Mouse (Mus musculus): ENCODE measurements at regions not wholly inside any gene's neighbourhood (a gene's known extent, or its start where the extent isn't known, plus 50 kb on each side); places are given as distances from the start of the nearest gene placed in this dataset.
A peak's percentile ranks its signal among the peaks of the same experiment; 100 is the strongest.

- ATAC-seq (replicated peaks; ENCODE audit: low FRiP score): no peak
- Histone ChIP-seq H3K9me3 (replicated peaks) (no peaks in the 10 kb centered on the region), H3K36me3 (no peaks in the 10 kb centered on the region), H3K27me3 (no peaks in the 10 kb centered on the region), H3K4me3 (replicated peaks) (no peak overlapping the region), H3K9ac (no peak overlapping the region), H3K27ac (no peak overlapping the region), H3K4me1 (no peaks in the 10 kb centered on the region), H3K4me2 (no peak overlapping the region)
- WGBS: 54% methylated on average over 3 of the region's 3 CpGs
Measured at GRCm38 (mm10) chr11:24226755-24227154, 148.9 kb downstream of the Bcl11a start.

- H3K27me3 ChIP-seq: no peaks in the 10 kb centered on the region
- no peaks in the 10 kb centered on the region for H3K36me3 ChIP-seq
- H3K9me3 ChIP-seq (replicated peaks): no peaks in the 10 kb centered on the region
- H3K9ac ChIP-seq: no peak overlapping the region
- WGBS: 69% methylated on average over 11 of the region's 11 CpGs
- H3K4me2 ChIP-seq: no peak overlapping the region
- no peak for ATAC-seq (replicated peaks; ENCODE audit: low FRiP score)
- H3K27ac ChIP-seq: no peak overlapping the region
- no peak overlapping the region for H3K4me3 ChIP-seq (replicated peaks)
- H3K4me1 ChIP-seq: 0 out of 2 replicates have a peak, but pooled peaks cover 5% of the 10 kb centered on the region
Measured at GRCm38 (mm10) chr11:24233376-24233775, 155.5 kb downstream of the Bcl11a start.

DNA sequence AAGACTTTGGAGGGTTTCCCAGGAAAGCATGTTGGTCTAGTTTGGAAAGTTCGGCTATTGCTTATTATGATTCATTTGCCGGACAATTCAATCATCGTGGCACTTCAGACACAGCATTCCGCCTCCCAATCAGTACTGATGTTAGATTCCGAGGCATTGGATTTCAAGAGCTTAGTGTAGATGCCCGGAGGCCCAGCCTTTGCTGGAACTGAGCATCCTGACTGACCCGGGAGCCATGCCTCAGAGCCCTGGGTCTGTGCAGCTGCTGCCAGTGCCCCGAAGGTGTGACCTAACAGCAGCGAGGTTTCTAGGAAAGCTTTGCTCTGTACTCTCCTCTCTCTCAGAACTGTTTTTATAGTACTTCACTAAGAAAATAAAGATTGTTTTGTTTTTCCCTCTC is 156.0 kb downstream of the Bcl11a start:
- H3K27me3 ChIP-seq: no peaks in the 10 kb centered on the region
- no peaks in the 10 kb centered on the region for H3K9me3 ChIP-seq (replicated peaks)
- H3K9ac ChIP-seq: no peak overlapping the region
- peak; percentile 18; the same call in 1 of the 2 replicates for ATAC-seq (replicated peaks; ENCODE audit: low FRiP score)
- H3K4me3 ChIP-seq (replicated peaks): no peak overlapping the region
- no peak overlapping the region for H3K27ac ChIP-seq
- 0 out of 2 replicates have a peak, but pooled peaks cover 5% of the 10 kb centered on the region for H3K4me1 ChIP-seq
- WGBS: 31% methylated on average over 9 of the region's 9 CpGs
- no peaks in the 10 kb centered on the region for H3K36me3 ChIP-seq
- H3K4me2 ChIP-seq: no peak overlapping the region

DNA sequence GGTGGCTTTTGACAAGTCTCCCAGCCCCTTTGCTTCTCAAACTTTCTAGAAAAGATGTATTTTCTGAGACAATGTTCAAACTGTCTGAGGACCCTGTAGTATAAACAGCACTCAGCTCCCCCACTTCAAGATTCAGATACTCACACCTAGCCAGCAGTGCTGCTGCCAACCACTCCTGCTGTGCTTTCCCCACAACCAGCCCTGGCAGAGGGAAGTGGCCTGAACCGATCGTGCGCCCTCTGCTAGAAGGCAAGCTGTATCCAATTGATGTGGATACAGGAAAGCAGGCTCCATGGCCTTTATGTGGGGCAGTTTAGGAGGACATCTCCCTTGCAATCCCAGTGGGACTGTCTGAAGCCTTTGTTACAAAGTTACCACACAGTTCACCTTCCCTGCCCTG is 156.6 kb downstream of the Bcl11a start:
- ATAC-seq (replicated peaks; ENCODE audit: low FRiP score): no peak
- Histone ChIP-seq H3K9me3 (replicated peaks) (no peaks in the 10 kb centered on the region), H3K36me3 (no peaks in the 10 kb centered on the region), H3K27ac (no peak overlapping the region), H3K4me3 (replicated peaks) (no peak overlapping the region), H3K4me2 (no peak overlapping the region), H3K9ac (no peak overlapping the region), H3K27me3 (no peaks in the 10 kb centered on the region), H3K4me1 (0 out of 2 replicates have a peak, but pooled peaks cover 5% of the 10 kb centered on the region)
- 64% methylated on average over 3 of the region's 3 CpGs for WGBS

- no peak overlapping the region for H3K4me2 ChIP-seq
- WGBS: 78% methylated on average over 4 of the region's 4 CpGs
- H3K9ac ChIP-seq: no peak overlapping the region
Measured at GRCm38 (mm10) chr11:24235326-24235725, 157.5 kb downstream of the Bcl11a start.

GRCm38 (mm10) chr11:24239631-24240030 is 161.8 kb downstream of the Bcl11a start:
- WGBS: 78% methylated on average over 6 of the region's 6 CpGs
- Histone ChIP-seq H3K4me2 (no peak overlapping the region), H3K4me3 (replicated peaks) (no peak overlapping the region), H3K9ac (no peak overlapping the region), H3K4me1 (0 out of 2 replicates have a peak, but pooled peaks cover 5% of the 10 kb centered on the region), H3K9me3 (replicated peaks) (no peaks in the 10 kb centered on the region), H3K36me3 (no peaks in the 10 kb centered on the region), H3K27ac (no peak overlapping the region), H3K27me3 (no peaks in the 10 kb centered on the region)
- no peak for ATAC-seq (replicated peaks; ENCODE audit: low FRiP score)

More at GRCm38 (mm10) chr11:24235326-24235725, 157.5 kb downstream of the Bcl11a start:
- Histone ChIP-seq H3K27me3 (no peaks in the 10 kb centered on the region), H3K4me1 (0 out of 2 replicates have a peak, but pooled peaks cover 5% of the 10 kb centered on the region), H3K9me3 (replicated peaks) (no peaks in the 10 kb centered on the region), H3K36me3 (no peaks in the 10 kb centered on the region), H3K4me3 (replicated peaks) (no peak overlapping the region), H3K27ac (no peak overlapping the region)
- no peak for ATAC-seq (replicated peaks; ENCODE audit: low FRiP score)

DNA sequence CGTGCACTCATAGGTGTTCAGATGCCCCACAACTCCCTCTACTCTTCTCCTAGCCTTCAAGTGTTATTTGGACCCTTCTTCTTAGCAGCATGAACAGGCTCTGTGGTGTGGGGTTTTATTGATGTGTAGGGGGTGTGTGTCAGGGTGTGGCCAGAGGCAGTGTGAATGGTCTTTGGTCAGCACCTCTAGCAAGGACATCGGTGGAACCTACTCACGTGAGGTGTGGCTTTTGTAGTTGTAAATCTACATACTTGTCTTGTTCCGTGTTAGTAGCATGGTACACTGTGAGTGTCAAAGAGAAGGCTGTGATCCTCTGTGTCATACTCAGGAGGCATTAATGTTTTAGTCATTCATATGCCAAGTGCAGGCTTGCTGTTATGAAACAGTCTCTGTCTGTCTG is 164.2 kb downstream of the Bcl11a start:
- WGBS: 50% methylated on average over 4 of the region's 4 CpGs
- no peak overlapping the region for H3K4me3 ChIP-seq (replicated peaks)
- no peaks in the 10 kb centered on the region for H3K36me3 ChIP-seq
- H3K4me2 ChIP-seq: no peak overlapping the region
- H3K9ac ChIP-seq: no peak overlapping the region
- H3K27ac ChIP-seq: no peak overlapping the region
- no peaks in the 10 kb centered on the region for H3K9me3 ChIP-seq (replicated peaks)
- H3K27me3 ChIP-seq: no peaks in the 10 kb centered on the region
- H3K4me1 ChIP-seq: 0 out of 2 replicates have a peak, but pooled peaks cover 4% of the 10 kb centered on the region
- ATAC-seq (replicated peaks; ENCODE audit: low FRiP score): no peak

DNA sequence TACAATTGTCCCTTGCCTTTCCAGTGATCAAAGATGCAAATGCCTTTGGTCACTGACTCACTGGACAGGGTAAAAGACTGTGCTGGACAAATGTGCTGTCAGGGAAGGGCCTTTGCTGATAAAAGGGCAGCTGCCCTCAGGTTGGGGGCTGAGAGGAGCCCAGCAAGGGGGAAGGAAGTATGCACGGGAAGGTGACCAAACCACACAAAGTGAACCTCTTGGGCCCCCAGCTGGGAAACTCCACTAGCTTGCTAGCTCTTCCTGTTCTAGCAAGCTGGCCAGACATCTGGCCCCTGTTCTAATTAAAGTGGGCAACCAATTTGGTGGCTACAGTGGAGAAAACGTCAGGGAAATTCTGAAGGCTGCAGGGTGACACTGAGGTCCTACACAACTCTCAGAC is 165.0 kb downstream of the Bcl11a start:
- Histone ChIP-seq H3K27ac (no peak overlapping the region), H3K4me3 (replicated peaks) (no peak overlapping the region), H3K9me3 (replicated peaks) (no peaks in the 10 kb centered on the region), H3K36me3 (no peaks in the 10 kb centered on the region), H3K4me2 (no peak overlapping the region), H3K27me3 (no peaks in the 10 kb centered on the region), H3K9ac (no peak overlapping the region), H3K4me1 (no peaks in the 10 kb centered on the region)
- ATAC-seq (replicated peaks; ENCODE audit: low FRiP score): no peak; the same call in 1 of the 2 replicates
- 7% methylated on average over 2 of the region's 2 CpGs for WGBS

DNA sequence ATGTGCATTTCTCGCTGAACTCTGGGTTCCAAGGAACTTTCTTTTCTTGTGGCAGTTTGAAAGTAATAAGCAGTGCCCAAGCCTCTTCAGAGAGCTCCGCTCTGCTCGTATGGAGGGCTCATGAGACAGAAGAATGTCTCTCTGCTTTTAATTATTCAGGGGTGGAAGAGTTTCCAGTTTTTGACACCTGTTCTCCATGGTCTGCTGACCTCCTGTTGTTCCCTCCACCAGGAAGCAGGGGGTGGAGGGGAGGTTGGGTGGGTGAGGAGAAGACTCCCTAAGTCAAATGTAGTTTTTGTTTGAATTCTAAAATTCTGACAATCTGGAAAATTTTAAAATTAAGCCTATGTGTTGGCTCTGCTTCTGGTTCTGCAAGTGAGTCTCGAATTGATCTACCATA is 167.5 kb downstream of the Bcl11a start:
- H3K27me3 ChIP-seq: peaks cover 3% of the 10 kb centered on the region; the same call in 1 of the 2 replicates
- H3K4me3 ChIP-seq (replicated peaks): no peak overlapping the region
- no peak for ATAC-seq (replicated peaks; ENCODE audit: low FRiP score)
- no peaks in the 10 kb centered on the region for H3K9me3 ChIP-seq (replicated peaks)
- H3K4me2 ChIP-seq: no peak overlapping the region
- H3K36me3 ChIP-seq: no peaks in the 10 kb centered on the region
- WGBS: 84% methylated on average over 4 of the region's 4 CpGs
- no peak overlapping the region for H3K27ac ChIP-seq
- no peak overlapping the region for H3K9ac ChIP-seq
- no peaks in the 10 kb centered on the region for H3K4me1 ChIP-seq

DNA sequence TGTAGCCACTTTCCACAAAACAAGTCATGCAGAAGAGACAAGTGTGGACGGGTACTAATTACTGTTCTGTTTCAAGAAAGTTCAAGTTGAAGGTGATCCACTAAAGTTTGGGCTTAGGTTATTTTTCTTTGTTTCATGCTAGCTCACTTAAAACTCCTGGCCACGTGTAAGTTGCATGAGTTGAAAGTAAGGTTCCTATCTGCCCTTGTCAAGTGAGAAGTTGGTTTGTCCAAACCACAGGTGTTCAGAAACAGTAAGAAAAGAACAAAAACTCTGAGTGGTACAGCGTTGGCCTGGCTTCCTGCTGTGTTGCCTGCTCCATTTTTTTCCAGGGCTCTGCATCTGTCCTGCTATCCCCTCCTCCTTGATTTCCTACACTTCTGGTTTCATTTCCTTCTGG is 168.5 kb downstream of the Bcl11a start:
- H3K4me1 ChIP-seq: no peaks in the 10 kb centered on the region
- ATAC-seq (replicated peaks; ENCODE audit: low FRiP score): no peak
- no peaks in the 10 kb centered on the region for H3K36me3 ChIP-seq
- 68% methylated on average over 3 of the region's 3 CpGs for WGBS
- no peak overlapping the region for H3K27ac ChIP-seq
- no peak overlapping the region for H3K4me3 ChIP-seq (replicated peaks)
- no peak overlapping the region for H3K9ac ChIP-seq
- H3K9me3 ChIP-seq (replicated peaks): no peaks in the 10 kb centered on the region
- H3K4me2 ChIP-seq: no peak overlapping the region
- H3K27me3 ChIP-seq: peaks cover 3% of the 10 kb centered on the region; the same call in 1 of the 2 replicates

GRCm38 (mm10) chr11:24247285-24247684 is 169.4 kb downstream of the Bcl11a start:
- Histone ChIP-seq H3K36me3 (no peaks in the 10 kb centered on the region), H3K4me3 (replicated peaks) (no peak overlapping the region), H3K4me1 (no peaks in the 10 kb centered on the region), H3K27me3 (peaks cover 3% of the 10 kb centered on the region; the same call in 1 of the 2 replicates), H3K9me3 (replicated peaks) (no peaks in the 10 kb centered on the region), H3K9ac (no peak overlapping the region), H3K4me2 (no peak overlapping the region), H3K27ac (no peak overlapping the region)
- WGBS: 90% methylated on average over 4 of the region's 4 CpGs
- no peak for ATAC-seq (replicated peaks; ENCODE audit: low FRiP score)

- no peaks in the 10 kb centered on the region for H3K36me3 ChIP-seq
- no peaks in the 10 kb centered on the region for H3K9me3 ChIP-seq (replicated peaks)
- 69% methylated on average over 5 of the region's 5 CpGs for WGBS
- no peak overlapping the region for H3K4me2 ChIP-seq
- no peak overlapping the region for H3K9ac ChIP-seq
- no peak overlapping the region for H3K4me3 ChIP-seq (replicated peaks)
- no peak for ATAC-seq (replicated peaks; ENCODE audit: low FRiP score)
- 0 out of 2 replicates have a peak, but pooled peaks cover 4% of the 10 kb centered on the region for H3K4me1 ChIP-seq
- peaks cover 3% of the 10 kb centered on the region; the same call in 1 of the 2 replicates for H3K27me3 ChIP-seq
- no peak overlapping the region for H3K27ac ChIP-seq
Measured at GRCm38 (mm10) chr11:24251516-24251915, 173.7 kb downstream of the Bcl11a start.
